Mouse (Mus musculus): ENCODE measurements at regions not wholly inside any gene's neighbourhood (a gene's known extent, or its start where the extent isn't known, plus 50 kb on each side); places are given as distances from the start of the nearest gene placed in this dataset.

- no peaks in the 10 kb centered on the region for H3K36me3 ChIP-seq (ENCODE audit: control insufficient read depth, insufficient read depth, low read length)
- no peak overlapping the region for H3K9ac ChIP-seq (ENCODE audit: low read length)
- no peak for ATAC-seq (ENCODE audit: low FRiP score)
- WGBS, result 86% methylated on average over 4 of the region's 4 CpGs
- H3K4me1 ChIP-seq (ENCODE audit: control insufficient read depth, insufficient read depth, low read length), result no peaks in the 10 kb centered on the region
- DNase-seq (ENCODE audit: low spot score, missing footprints), result peak; percentile 54
- H3K4me2 ChIP-seq, result no peak overlapping the region
- H3K4me3 ChIP-seq (ENCODE audit: low read depth, low read length), result no peak overlapping the region
- H3K27ac ChIP-seq (ENCODE audit: low read depth, low read length), result no peak overlapping the region
- no peaks in the 10 kb centered on the region for H3K27me3 ChIP-seq (ENCODE audit: control insufficient read depth, insufficient read depth, low read length)
- no peaks in the 10 kb centered on the region for H3K9me3 ChIP-seq (ENCODE audit: control insufficient read depth, low read length)
These were observed 270.1 kb upstream of the 1700056E22Rik start for GRCm38 (mm10) chr1:184304204-184304603.

- no peak overlapping the region for H3K4me2 ChIP-seq
- DNase-seq (ENCODE audit: low spot score, missing footprints) (no peak), ATAC-seq (ENCODE audit: low FRiP score) (no peak)
- H3K9me3 ChIP-seq (ENCODE audit: control insufficient read depth, low read length), result no peaks in the 10 kb centered on the region
- 64% methylated on average over 1 of the region's 1 CpGs for WGBS
- no peaks in the 10 kb centered on the region for H3K4me1 ChIP-seq (ENCODE audit: control insufficient read depth, insufficient read depth, low read length)
- no peak overlapping the region for H3K27ac ChIP-seq (ENCODE audit: low read depth, low read length)
- H3K36me3 ChIP-seq (ENCODE audit: control insufficient read depth, insufficient read depth, low read length), result no peaks in the 10 kb centered on the region
- H3K9ac ChIP-seq (ENCODE audit: low read length), result no peak overlapping the region
- no peaks in the 10 kb centered on the region for H3K27me3 ChIP-seq (ENCODE audit: control insufficient read depth, insufficient read depth, low read length)
- H3K4me3 ChIP-seq (ENCODE audit: low read depth, low read length), result no peak overlapping the region
These were observed 264.6 kb upstream of the 1700056E22Rik start for GRCm38 (mm10) chr1:184298701-184299100.

- DNase-seq (ENCODE audit: low spot score, missing footprints) (no peak), ATAC-seq (ENCODE audit: low FRiP score) (no peak)
- no peaks in the 10 kb centered on the region for H3K9me3 ChIP-seq (ENCODE audit: control insufficient read depth, low read length)
- H3K36me3 ChIP-seq (ENCODE audit: control insufficient read depth, insufficient read depth, low read length), result no peaks in the 10 kb centered on the region
- H3K27me3 ChIP-seq (ENCODE audit: control insufficient read depth, insufficient read depth, low read length), result no peaks in the 10 kb centered on the region
- no peak overlapping the region for H3K4me3 ChIP-seq (ENCODE audit: low read depth, low read length)
- no peak overlapping the region for H3K27ac ChIP-seq (ENCODE audit: low read depth, low read length)
- H3K4me2 ChIP-seq, result no peak overlapping the region
- WGBS, result 84% methylated on average over 4 of the region's 4 CpGs
- no peaks in the 10 kb centered on the region for H3K4me1 ChIP-seq (ENCODE audit: control insufficient read depth, insufficient read depth, low read length)
- no peak overlapping the region for H3K9ac ChIP-seq (ENCODE audit: low read length)
These were observed 263.1 kb upstream of the 1700056E22Rik start for GRCm38 (mm10) chr1:184297001-184297740.

GRCm38 (mm10) chr1:184291129-184291528 is 257.0 kb upstream of the 1700056E22Rik start:
- no peak overlapping the region for H3K27ac ChIP-seq (ENCODE audit: low read depth, low read length)
- H3K9ac ChIP-seq (ENCODE audit: low read length), result no peak overlapping the region
- no peak for ATAC-seq (ENCODE audit: low FRiP score)
- no peaks in the 10 kb centered on the region for H3K27me3 ChIP-seq (ENCODE audit: control insufficient read depth, insufficient read depth, low read length)
- no peak for DNase-seq (ENCODE audit: low spot score, missing footprints)
- 91% methylated on average over 7 of the region's 7 CpGs for WGBS
- H3K4me3 ChIP-seq (ENCODE audit: low read depth, low read length), result no peak overlapping the region
- no peaks in the 10 kb centered on the region for H3K9me3 ChIP-seq (ENCODE audit: control insufficient read depth, low read length)
- no peaks in the 10 kb centered on the region for H3K36me3 ChIP-seq (ENCODE audit: control insufficient read depth, insufficient read depth, low read length)
- H3K4me2 ChIP-seq, result no peak overlapping the region
- H3K4me1 ChIP-seq (ENCODE audit: control insufficient read depth, insufficient read depth, low read length), result no peaks in the 10 kb centered on the region

- Histone ChIP-seq H3K4me1 (ENCODE audit: control insufficient read depth, insufficient read depth, low read length) (no peaks in the 10 kb centered on the region), H3K9me3 (ENCODE audit: control insufficient read depth, low read length) (no peaks in the 10 kb centered on the region), H3K27me3 (ENCODE audit: control insufficient read depth, insufficient read depth, low read length) (no peaks in the 10 kb centered on the region), H3K27ac (ENCODE audit: low read depth, low read length) (no peak overlapping the region), H3K9ac (ENCODE audit: low read length) (no peak overlapping the region), H3K36me3 (ENCODE audit: control insufficient read depth, insufficient read depth, low read length) (no peaks in the 10 kb centered on the region), H3K4me3 (ENCODE audit: low read depth, low read length) (no peak overlapping the region), H3K4me2 (no peak overlapping the region)
- WGBS, result 81% methylated on average over 7 of the region's 7 CpGs
- DNase-seq (ENCODE audit: low spot score, missing footprints) (peak; percentile 45), ATAC-seq (ENCODE audit: low FRiP score) (no peak)
These were observed 255.8 kb upstream of the 1700056E22Rik start for GRCm38 (mm10) chr1:184289733-184290416.

- no peak for ATAC-seq (ENCODE audit: low FRiP score)
- H3K27me3 ChIP-seq (ENCODE audit: control insufficient read depth, insufficient read depth, low read length), result peaks cover 8% of the 10 kb centered on the region; the same call in 1 of the 2 replicates
- 71% methylated on average over 5 of the region's 5 CpGs for WGBS
These were observed 247.7 kb upstream of the 1700056E22Rik start for GRCm38 (mm10) chr1:184281768-184282167.

GRCm38 (mm10) chr1:184279263-184279662 is 245.2 kb upstream of the 1700056E22Rik start:
- DNase-seq (ENCODE audit: low spot score, missing footprints), result no peak
- H3K36me3 ChIP-seq (ENCODE audit: control insufficient read depth, insufficient read depth, low read length), result no peaks in the 10 kb centered on the region
- WGBS, result 80% methylated on average over 10 of the region's 10 CpGs
- no peak overlapping the region for H3K4me2 ChIP-seq
- ATAC-seq (ENCODE audit: low FRiP score), result no peak
- no peaks in the 10 kb centered on the region for H3K9me3 ChIP-seq (ENCODE audit: control insufficient read depth, low read length)
- peaks cover 8% of the 10 kb centered on the region; the same call in 1 of the 2 replicates for H3K27me3 ChIP-seq (ENCODE audit: control insufficient read depth, insufficient read depth, low read length)
- no peak overlapping the region for H3K9ac ChIP-seq (ENCODE audit: low read length)
- no peak overlapping the region for H3K4me3 ChIP-seq (ENCODE audit: low read depth, low read length)
- H3K27ac ChIP-seq (ENCODE audit: low read depth, low read length), result no peak overlapping the region
- H3K4me1 ChIP-seq (ENCODE audit: control insufficient read depth, insufficient read depth, low read length), result no peaks in the 10 kb centered on the region

More at GRCm38 (mm10) chr1:184281768-184282167, 247.7 kb upstream of the 1700056E22Rik start:
- no peaks in the 10 kb centered on the region for H3K4me1 ChIP-seq (ENCODE audit: control insufficient read depth, insufficient read depth, low read length)
- H3K36me3 ChIP-seq (ENCODE audit: control insufficient read depth, insufficient read depth, low read length), result no peaks in the 10 kb centered on the region
- no peaks in the 10 kb centered on the region for H3K9me3 ChIP-seq (ENCODE audit: control insufficient read depth, low read length)
- no peak overlapping the region for H3K4me3 ChIP-seq (ENCODE audit: low read depth, low read length)
- H3K4me2 ChIP-seq, result no peak overlapping the region
- H3K9ac ChIP-seq (ENCODE audit: low read length), result no peak overlapping the region
- no peak for DNase-seq (ENCODE audit: low spot score, missing footprints)
- H3K27ac ChIP-seq (ENCODE audit: low read depth, low read length), result no peak overlapping the region

- Histone ChIP-seq H3K9me3 (ENCODE audit: control insufficient read depth, low read length) (no peaks in the 10 kb centered on the region), H3K4me1 (ENCODE audit: control insufficient read depth, insufficient read depth, low read length) (no peaks in the 10 kb centered on the region), H3K4me2 (no peak overlapping the region), H3K36me3 (ENCODE audit: control insufficient read depth, insufficient read depth, low read length) (no peaks in the 10 kb centered on the region), H3K27me3 (ENCODE audit: control insufficient read depth, insufficient read depth, low read length) (peaks cover 6% of the 10 kb centered on the region; the same call in 1 of the 2 replicates), H3K4me3 (ENCODE audit: low read depth, low read length) (no peak overlapping the region), H3K9ac (ENCODE audit: low read length) (no peak overlapping the region), H3K27ac (ENCODE audit: low read depth, low read length) (no peak overlapping the region)
- ATAC-seq (ENCODE audit: low FRiP score) (no peak), DNase-seq (ENCODE audit: low spot score, missing footprints) (no peak)
- 88% methylated on average over 2 of the region's 2 CpGs for WGBS
These were observed 242.9 kb upstream of the 1700056E22Rik start for GRCm38 (mm10) chr1:184277001-184277400.

GRCm38 (mm10) chr1:184275877-184276276 is 241.8 kb upstream of the 1700056E22Rik start:
- Histone ChIP-seq H3K27ac (ENCODE audit: low read depth, low read length) (no peak overlapping the region), H3K9ac (ENCODE audit: low read length) (no peak overlapping the region), H3K27me3 (ENCODE audit: control insufficient read depth, insufficient read depth, low read length) (peaks cover 1% of the 10 kb centered on the region; the same call in 1 of the 2 replicates), H3K4me2 (no peak overlapping the region), H3K4me1 (ENCODE audit: control insufficient read depth, insufficient read depth, low read length) (no peaks in the 10 kb centered on the region), H3K4me3 (ENCODE audit: low read depth, low read length) (no peak overlapping the region), H3K9me3 (ENCODE audit: control insufficient read depth, low read length) (no peaks in the 10 kb centered on the region), H3K36me3 (ENCODE audit: control insufficient read depth, insufficient read depth, low read length) (no peaks in the 10 kb centered on the region)
- ATAC-seq (ENCODE audit: low FRiP score) (no peak), DNase-seq (ENCODE audit: low spot score, missing footprints) (no peak)
- WGBS, result 88% methylated on average over 9 of the region's 9 CpGs

Data from midbrain, embryonic 11.5 days (tissue).